7 mouse cellular contexts compared by ENCODE assay signal in genomic region chr9:66060986-66061385, GRCm38 (mm10). TPM values are rescaled to one million over a fixed set of nuclear protein-coding genes. Genes with fewer than 3 reads are reported as not detected.
A peak's percentile ranks its signal among the peaks of the same experiment; 100 is the strongest.
DNase-seq lines count a peak whose midpoint lies in the region; ATAC-seq and TF ChIP-seq lines count a peak whose summit lies in the region.

No protein-coding gene starts in this region.

- no peaks in the 10 kb centered on the region for H3K9me3 ChIP-seq in embryonic facial prominence, embryonic 14.5 days (ENCODE audit: control insufficient read depth, low read length)
- no peaks in the 10 kb centered on the region for H3K9me3 ChIP-seq in limb, embryonic 13.5 days

- no peaks in the 10 kb centered on the region for H3K27me3 ChIP-seq in liver, adult 2 months (ENCODE audit: control insufficient read depth, insufficient read depth, low read length)
- no peaks in the 10 kb centered on the region for H3K27me3 ChIP-seq in embryonic facial prominence, embryonic 14.5 days (replicated peaks; ENCODE audit: control insufficient read depth, insufficient read depth, low read length)
- no peaks in the 10 kb centered on the region for H3K27me3 ChIP-seq in limb, embryonic 13.5 days
- H3K27me3 ChIP-seq in small intestine, adult 2 months (ENCODE audit: control insufficient read depth, insufficient read depth, low read length): no peaks in the 10 kb centered on the region

- no peak for DNase-seq in liver, adult 2 months (ENCODE audit: extremely low read depth, low read depth, low spot score)
- DNase-seq in liver: no peak
- DNase-seq in embryonic facial prominence, embryonic 14.5 days (ENCODE audit: low spot score): peak; percentile 27
- no peak for DNase-seq in layer of hippocampus, postnatal 10 days (ENCODE audit: low spot score in 2 of 2)

- peak overlapping the region; percentile 77 for H3K4me2 ChIP-seq in embryonic facial prominence, embryonic 14.5 days (ENCODE audit: low read depth, low read length)
- H3K4me2 ChIP-seq in limb, embryonic 13.5 days (replicated peaks): peak overlapping the region; percentile 88

- peaks cover 11% of the 10 kb centered on the region for H3K4me1 ChIP-seq in liver, adult 2 months (ENCODE audit: control insufficient read depth, insufficient read depth, low read length)
- peaks cover 12% of the 10 kb centered on the region for H3K4me1 ChIP-seq in embryonic facial prominence, embryonic 14.5 days (ENCODE audit: control insufficient read depth, insufficient read depth, low read length)
- peaks cover 21% of the 10 kb centered on the region for H3K4me1 ChIP-seq in limb, embryonic 13.5 days
- peaks cover 9% of the 10 kb centered on the region; the same call in 1 of the 2 replicates for H3K4me1 ChIP-seq in small intestine, adult 2 months (ENCODE audit: control insufficient read depth, insufficient read depth, insufficient read length, low read length)

- 8% methylated on average over 4 of the region's 4 CpGs for WGBS in liver, adult 2 months
- WGBS in embryonic facial prominence, embryonic 14.5 days: 31% methylated on average over 4 of the region's 4 CpGs
- 24% methylated on average over 4 of the region's 4 CpGs for WGBS in limb, embryonic 13.5 days
- 13% methylated on average over 4 of the region's 4 CpGs for WGBS in small intestine, adult 2 months

- peak overlapping the region; percentile 57 for H3K27ac ChIP-seq in liver, adult 2 months (replicated peaks; ENCODE audit: insufficient read depth, low read depth, low read length)
- peak overlapping the region; percentile 74; the same call in 1 of the 2 replicates for H3K27ac ChIP-seq in embryonic facial prominence, embryonic 14.5 days (replicated peaks; ENCODE audit: low read depth, low read length)
- no peak overlapping the region; the same call in 1 of the 2 replicates for H3K27ac ChIP-seq in limb, embryonic 13.5 days
- H3K27ac ChIP-seq in small intestine, adult 2 months (ENCODE audit: insufficient read depth, low read depth, low read length): no peak overlapping the region

- H3K4me3 ChIP-seq in liver, adult 2 months (ENCODE audit: insufficient read depth, low read depth, low read length): peak overlapping the region; percentile 49
- H3K4me3 ChIP-seq in embryonic facial prominence, embryonic 14.5 days (ENCODE audit: low read depth, low read length): peak overlapping the region; percentile 70
- peak overlapping the region; percentile 85 for H3K4me3 ChIP-seq in limb, embryonic 13.5 days
- H3K4me3 ChIP-seq in small intestine, adult 2 months (ENCODE audit: low read depth, low read length): peak overlapping the region; percentile 92

- TF ChIP-seq CTCF in liver, adult 2 months (IDR thresholded peaks at IDR 0.05; ENCODE audit: low read depth, low read length): no peak
- TF ChIP-seq CTCF in small intestine, adult 2 months (IDR thresholded peaks at IDR 0.05; ENCODE audit: extremely low read depth, insufficient read length, insufficient replicate concordance, low read depth, low read length): no peak

- peaks cover 11% of the 10 kb centered on the region; the same call in 1 of the 2 replicates for H3K79me2 ChIP-seq in liver, adult 2 months (ENCODE audit: control insufficient read depth, insufficient read depth, low read length)

- peaks cover 28% of the 10 kb centered on the region for H3K36me3 ChIP-seq in liver, adult 2 months (ENCODE audit: control insufficient read depth, insufficient read depth, low read length)
- H3K36me3 ChIP-seq in embryonic facial prominence, embryonic 14.5 days (ENCODE audit: control insufficient read depth, insufficient read depth, low read length): peaks cover 38% of the 10 kb centered on the region
- peaks cover 35% of the 10 kb centered on the region for H3K36me3 ChIP-seq in limb, embryonic 13.5 days
- H3K36me3 ChIP-seq in small intestine, adult 2 months (ENCODE audit: control insufficient read depth, insufficient read depth, low read length): peaks cover 31% of the 10 kb centered on the region

- TF ChIP-seq POLR2A in liver, adult 2 months (IDR thresholded peaks at IDR 0.05; ENCODE audit: extremely low read depth, insufficient read depth, low read length): no peak
- TF ChIP-seq POLR2A in small intestine, adult 2 months (IDR thresholded peaks at IDR 0.05; ENCODE audit: low read depth, low read length): no peak

- no peak for ATAC-seq in embryonic facial prominence, embryonic 14.5 days (ENCODE audit: low read depth)
- no peak for ATAC-seq in limb, embryonic 13.5 days (ENCODE audit: low FRiP score, low read depth)
- ATAC-seq in granulocyte monocyte progenitor cell, adult 5-6 weeks (replicated peaks; ENCODE audit: poor library complexity, severe bottlenecking): no peak

- H3K9ac ChIP-seq in liver, adult 2 months (ENCODE audit: low read depth, low read length): peak overlapping the region; percentile 47
- H3K9ac ChIP-seq in embryonic facial prominence, embryonic 14.5 days (ENCODE audit: low read depth, low read length): peak overlapping the region; percentile 82
- peak overlapping the region; percentile 91 for H3K9ac ChIP-seq in limb, embryonic 13.5 days

RNA-seq across cellular contexts. Expression of gene Ppib, which starts 1.0 kb away (rescaled TPM):
- 435 and 458 TPM in 2 replicates for total RNA-seq in liver, adult 2 months (2014; rRNA removed)
- 240 and 247 TPM in 2 replicates for polyA plus RNA-seq in liver, adult 2 months (2012; rRNA removed)
- 801 and 834 TPM in 2 replicates for polyA plus RNA-seq in embryonic facial prominence, embryonic 14.5 days (2014; fragmentation: Nextera tagmentation; extraction: Ambion mirVana)
- 665 and 680 TPM in 2 replicates for polyA plus RNA-seq in limb, embryonic 13.5 days (2015; fragmentation: Nextera tagmentation; extraction: Ambion mirVana)
- 117 and 144 TPM in 2 replicates for polyA plus RNA-seq in small intestine, adult 2 months (2012; rRNA removed)
- 543 and 591 TPM in 2 replicates for total RNA-seq in granulocyte monocyte progenitor cell, adult 5-6 weeks (2014; fragmentation: Nextera tagmentation)
- total RNA-seq in granulocyte monocyte progenitor cell, adult 5-6 weeks (2017): 786 and 789 TPM in 2 replicates
- total RNA-seq in layer of hippocampus, postnatal 10 days (2021): 100 to 1,000 TPM; 268 to 273 TPM

RNA-seq across cellular contexts. Expression of gene Snx22, which starts 8.5 kb away (rescaled TPM):
- total RNA-seq in liver, adult 2 months (2014; rRNA removed): 0.09 and 0.13 TPM in 2 replicates
- 0.47 and 0.53 TPM in 2 replicates for polyA plus RNA-seq in liver, adult 2 months (2012; rRNA removed)
- 3.4 and 4.1 TPM in 2 replicates for polyA plus RNA-seq in embryonic facial prominence, embryonic 14.5 days (2014; fragmentation: Nextera tagmentation; extraction: Ambion mirVana)
- polyA plus RNA-seq in limb, embryonic 13.5 days (2015; fragmentation: Nextera tagmentation; extraction: Ambion mirVana): 5.0 and 5.3 TPM in 2 replicates
- polyA plus RNA-seq in small intestine, adult 2 months (2012; rRNA removed): 0.61 and 0.91 TPM in 2 replicates
- total RNA-seq in granulocyte monocyte progenitor cell, adult 5-6 weeks (2014; fragmentation: Nextera tagmentation): not detected in 2 replicates
- 0.93 and 1.2 TPM in 2 replicates for total RNA-seq in granulocyte monocyte progenitor cell, adult 5-6 weeks (2017)
- total RNA-seq in layer of hippocampus, postnatal 10 days (2021): 1 to 10 TPM; 7.7 to 7.9 TPM

Comparison
In these comparisons a context has a peak if more than half of its experiments do, and no peak if none do; other contexts are left out.
1. H3K27ac ChIP-seq: peak in liver, adult 2 months (single experiment) and embryonic facial prominence, embryonic 14.5 days (single experiment); none in limb, embryonic 13.5 days (single experiment) and small intestine, adult 2 months (single experiment).
2. Peak in every context shown above with its lines, with median percentiles within 50 percentile points of each other: H3K4me3 ChIP-seq and H3K9ac ChIP-seq.